Mouse (Mus musculus): ENCODE measurements around the gene Olfr458. TPM values are rescaled to one million over a fixed set of nuclear protein-coding genes. Genes with fewer than 3 reads are reported as not detected.
"Not testable (repeated sequence)": the region's sequence is repeated elsewhere in the genome, so short reads cannot be mapped to it uniquely, and the experiment has no call there.

Olfr458 gene
- not detected for total RNA-seq (2021)

DNA sequence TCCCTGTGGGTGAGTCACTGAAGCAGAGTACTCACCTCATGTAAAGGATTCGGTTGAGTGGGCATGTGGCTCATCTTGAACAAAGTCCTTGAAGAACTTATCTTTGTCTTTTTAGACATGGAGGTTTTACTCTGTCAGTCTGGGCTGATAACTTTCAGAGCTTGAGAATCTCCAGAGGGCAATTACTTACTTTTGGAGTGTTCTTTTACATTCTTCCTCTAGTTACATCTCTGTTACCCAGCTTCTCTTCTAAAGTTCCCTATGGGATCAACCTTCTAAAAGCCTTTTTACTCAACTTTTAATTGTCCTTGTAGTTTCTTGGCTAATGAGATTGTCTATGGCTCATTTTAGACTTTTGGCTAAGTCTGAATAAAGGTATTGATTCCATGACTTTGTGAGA lies at the start of gene Olfr458:
Olfr458 (minus strand) TSS at position 101 of the 400 bp plus-strand sequence.
- intact Hi-C loops (cut with DNase I): no loop called here

DNA sequence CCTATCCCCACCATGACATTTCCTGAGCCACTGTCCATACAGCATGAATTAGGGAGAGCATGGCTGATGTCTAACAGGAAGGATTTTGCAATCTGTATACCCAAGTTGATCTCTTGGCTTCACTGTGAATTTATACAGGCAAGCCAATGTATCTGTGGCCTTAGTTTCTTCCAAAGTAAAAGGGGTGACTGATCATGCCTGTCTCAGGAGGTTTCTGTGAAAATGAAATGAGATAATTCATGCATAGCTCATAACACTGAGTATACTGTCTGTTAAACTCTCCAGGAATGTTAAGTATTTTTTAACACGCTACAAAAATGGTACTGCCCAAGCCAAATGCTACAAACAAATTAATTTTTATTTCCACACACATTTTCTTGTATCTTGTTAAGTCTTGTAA lies 48.5 kb upstream of the Olfr458 start:
- no peak for DNase-seq (ENCODE audit: low spot score)
- intact Hi-C loops (cut with DNase I): no loop called here

More for the DNA sequence above, at the start of gene Olfr458:
- no peak for DNase-seq (ENCODE audit: low spot score)

GRCm38 (mm10) chr6:42509311-42509710 lies 44.3 kb upstream of the Olfr458 start:
- intact Hi-C loops (cut with DNase I): no loop called here
- DNase-seq (ENCODE audit: low spot score): no peak

DNA sequence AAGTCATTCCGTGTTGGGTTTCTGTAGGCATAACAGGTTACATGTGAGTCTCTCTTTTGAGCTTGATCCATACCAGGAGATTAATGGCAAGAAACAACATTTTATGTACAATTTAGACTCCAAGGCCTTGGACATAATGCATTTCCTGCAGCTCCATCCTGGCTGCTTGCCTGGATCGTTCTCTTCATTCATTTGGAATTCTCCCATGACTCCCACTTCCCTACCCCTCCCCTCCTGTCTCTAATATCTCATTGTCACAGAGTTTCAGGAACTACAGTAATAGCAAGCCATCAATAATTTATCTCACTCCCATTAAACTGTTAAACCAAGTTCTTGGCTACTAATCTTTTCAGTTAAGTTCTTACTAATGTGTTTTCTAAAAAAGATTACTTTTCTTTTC lies 38.5 kb upstream of the Olfr458 start:
- intact Hi-C loops (cut with DNase I): no loop called here
- no peak for DNase-seq (ENCODE audit: low spot score)

GRCm38 (mm10) chr6:42489731-42490130 lies 24.7 kb upstream of the Olfr458 start:
- no peak for DNase-seq (ENCODE audit: low spot score)
- intact Hi-C loops (cut with DNase I): no loop called here

DNA sequence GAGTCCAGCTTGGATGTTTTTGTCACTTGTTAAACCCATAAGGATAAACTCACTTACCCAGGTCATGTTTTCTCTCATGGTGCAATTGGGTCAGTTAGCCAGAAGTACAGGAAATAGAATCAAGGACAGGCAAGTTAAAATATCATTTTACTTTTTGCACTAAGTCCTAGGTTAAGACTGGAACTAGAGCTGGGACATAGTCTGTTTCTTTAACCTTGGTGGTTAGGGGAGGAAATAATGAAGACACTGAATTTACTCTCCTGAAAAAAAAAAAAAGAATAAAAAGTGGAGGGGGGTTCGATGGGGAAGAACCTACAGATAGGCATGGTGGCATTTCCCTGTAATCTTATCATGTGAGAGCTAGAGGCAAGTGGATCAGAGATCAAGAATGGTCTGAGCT lies 22.1 kb upstream of the Olfr458 start, which contains the start of gene Olfr456:
Olfr456 (minus strand) TSS at position 101 of the 400 bp plus-strand sequence.
- DNase-seq (ENCODE audit: low spot score): no peak
- intact Hi-C loops (cut with DNase I): no loop called here

DNA sequence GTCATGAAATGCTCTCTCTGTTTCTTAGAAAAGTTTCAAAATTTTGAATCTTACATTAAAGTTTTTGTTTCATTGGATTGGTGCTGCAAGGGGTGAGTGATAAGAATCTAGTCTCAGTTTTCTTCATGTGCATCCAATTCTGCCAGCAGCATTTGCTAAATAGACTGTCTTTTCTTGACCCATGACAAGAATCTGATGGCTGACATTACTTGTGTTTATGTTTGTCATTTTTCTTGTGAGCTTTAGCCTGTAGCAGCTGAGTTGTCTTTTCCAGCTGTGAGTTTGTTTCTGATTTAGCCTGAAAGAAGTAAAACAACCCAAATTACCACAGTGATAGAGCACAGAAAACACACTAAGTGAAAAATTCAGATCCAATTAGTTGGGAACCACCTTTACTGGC lies 19.6 kb upstream of the Olfr458 start:
- DNase-seq (ENCODE audit: low spot score): no peak
- intact Hi-C loops (cut with DNase I): no loop called here

DNA sequence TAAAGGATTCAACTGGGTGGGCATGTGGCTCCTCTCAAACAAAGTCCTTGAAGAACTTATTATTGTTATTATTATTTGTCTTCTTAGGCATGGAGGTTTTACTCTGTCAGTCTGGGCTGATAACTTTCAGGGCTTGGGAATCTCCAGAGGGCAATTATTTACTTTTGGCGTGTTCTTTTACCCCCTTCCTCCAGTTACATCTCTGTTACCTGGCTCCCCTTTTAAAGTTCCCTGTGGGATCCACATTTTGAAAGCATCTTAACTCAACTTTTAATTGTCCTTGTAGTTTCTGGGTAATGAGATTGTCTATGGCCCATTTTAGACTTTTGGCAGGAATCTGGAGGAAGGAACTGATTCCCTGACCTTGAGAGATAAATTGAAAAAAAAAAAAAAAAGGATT lies 11.2 kb upstream of the Olfr458 start, which contains the start of gene Olfr457:
Olfr457 (minus strand) TSS at position 101 of the 400 bp plus-strand sequence.
- no peak for DNase-seq (ENCODE audit: low spot score)
- intact Hi-C loops (cut with DNase I): no loop called here

- intact Hi-C loops (cut with DNase I); DNase-seq (ENCODE audit: low spot score): not testable (repeated sequence)
Measured at GRCm38 (mm10) chr6:42471298-42471697, 6.3 kb upstream of the Olfr458 start.

DNA sequence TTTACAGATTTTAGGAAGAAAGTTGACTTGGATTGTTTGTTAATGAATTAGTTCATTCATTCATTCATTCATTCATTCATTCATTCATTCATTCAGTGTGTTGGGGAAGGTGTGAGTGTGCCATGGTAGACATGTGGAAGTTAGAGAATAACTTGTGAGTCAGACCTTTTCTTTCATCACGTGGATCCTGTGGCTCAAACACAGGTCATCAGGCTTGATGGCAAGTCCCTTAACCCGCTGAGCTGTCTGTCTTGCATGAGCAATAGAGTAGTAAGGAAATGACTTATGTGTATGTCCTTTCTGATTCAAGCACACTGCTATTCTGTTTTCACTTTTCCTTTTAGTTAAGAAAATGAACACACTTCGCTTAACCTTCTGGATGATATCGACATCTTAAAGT lies 5.5 kb upstream of the Olfr458 start:
- intact Hi-C loops (cut with DNase I): no loop called here

DNA sequence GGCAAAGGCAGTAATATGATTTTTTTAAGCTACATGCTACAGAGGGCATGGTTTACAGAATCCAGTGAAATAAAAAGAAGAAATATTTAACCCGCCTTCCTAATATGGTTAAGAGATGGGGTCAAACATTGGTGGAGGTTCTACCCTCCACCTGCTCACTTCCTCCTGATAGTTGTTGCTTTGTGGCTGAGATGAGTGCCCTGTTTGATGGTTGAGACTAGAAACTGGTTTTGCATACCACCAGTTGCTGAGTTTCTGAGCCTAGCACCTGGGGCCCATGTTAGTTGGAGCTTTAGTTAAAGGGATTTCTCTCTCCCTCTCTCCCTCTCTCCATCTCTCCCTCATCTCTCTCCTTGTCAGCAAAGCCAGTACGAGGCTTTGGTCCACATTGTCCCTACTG lies 17.6 kb downstream of the Olfr458 start:
- no peak for DNase-seq (ENCODE audit: low spot score)
- intact Hi-C loops (cut with DNase I): no loop called here

More for the DNA sequence above, 5.5 kb upstream of the Olfr458 start:
- DNase-seq (ENCODE audit: low spot score): no peak

DNA sequence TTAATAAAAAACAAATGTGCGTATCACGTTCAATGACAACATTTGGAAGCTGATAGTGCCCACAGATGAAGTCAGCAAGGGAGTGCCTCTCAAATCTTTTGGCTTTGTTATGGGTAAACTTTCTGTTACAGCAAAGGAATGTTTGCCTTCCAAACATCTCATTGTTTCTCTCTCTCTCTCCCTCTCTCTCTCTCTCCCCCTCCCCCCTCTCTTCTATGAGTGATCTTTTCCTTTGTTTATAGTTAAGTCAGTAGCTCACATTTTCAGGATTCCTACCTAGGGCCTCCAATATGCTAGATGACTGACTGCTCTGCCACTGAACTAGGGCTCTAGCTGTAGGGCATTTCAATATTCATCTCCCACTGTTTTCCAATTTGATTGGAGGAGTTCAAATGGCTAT lies 20.5 kb downstream of the Olfr458 start:
- intact Hi-C loops (cut with DNase I): no loop called here
- no peak for DNase-seq (ENCODE audit: low spot score)

DNA sequence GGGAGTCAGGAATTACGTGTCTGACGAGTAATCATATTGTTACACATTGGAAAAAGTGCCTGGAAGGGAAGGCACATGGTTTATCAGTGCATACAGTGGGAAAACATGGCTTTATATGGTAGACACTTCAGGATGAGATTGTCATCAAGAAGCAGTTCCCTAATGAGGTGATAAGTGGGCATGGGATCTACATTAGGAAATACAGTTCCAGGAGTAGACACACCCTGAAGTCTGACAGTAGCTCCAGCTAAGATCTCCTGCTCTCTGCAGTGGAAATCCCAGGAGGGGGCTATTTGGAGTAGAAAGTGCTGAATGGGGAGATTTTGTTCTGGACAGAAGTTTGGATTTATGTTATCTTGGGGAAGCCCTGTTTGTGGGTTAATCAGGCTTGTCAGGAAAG lies 23.6 kb downstream of the Olfr458 start:
- intact Hi-C loops (cut with DNase I): no loop called here
- DNase-seq (ENCODE audit: low spot score): no peak

- intact Hi-C loops (cut with DNase I): no loop called here
- DNase-seq (ENCODE audit: low spot score): no peak
Measured at GRCm38 (mm10) chr6:42435490-42435889, 29.5 kb downstream of the Olfr458 start.

DNA sequence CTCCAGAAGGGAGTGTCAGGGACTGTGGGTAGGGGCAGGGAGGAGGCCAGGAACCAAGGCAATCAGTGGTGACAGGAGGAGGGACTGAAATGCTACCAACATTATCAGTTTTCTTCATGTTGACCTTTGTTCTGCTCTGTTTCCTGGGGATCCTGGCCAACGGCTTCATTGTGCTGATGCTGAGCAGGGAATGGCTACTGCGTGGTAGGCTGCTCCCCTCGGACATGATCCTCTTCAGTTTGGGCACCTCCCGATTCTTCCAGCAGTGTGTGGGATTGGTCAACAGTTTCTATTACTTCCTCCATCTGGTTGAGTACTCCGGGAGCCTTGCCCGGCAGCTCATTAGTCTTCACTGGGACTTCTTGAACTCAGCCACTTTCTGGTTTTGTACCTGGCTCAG lies 30.6 kb downstream of the Olfr458 start, which contains the start of gene Tas2r126:
Tas2r126 (plus strand) TSS at position 90 of the 400 bp plus-strand sequence.
- intact Hi-C loops (cut with DNase I): loop anchor here (5.0 kb wide), 1 partner anchor 52 kb away; no protein-coding TSS in a partner anchor
- peak; percentile 22 for DNase-seq (ENCODE audit: low spot score)

GRCm38 (mm10) chr6:42433554-42433953 lies 31.4 kb downstream of the Olfr458 start:
- DNase-seq (ENCODE audit: low spot score): no peak
- intact Hi-C loops (cut with DNase I): loop anchor here (5.0 kb wide), 1 partner anchor 51 kb away; no protein-coding TSS in a partner anchor

GRCm38 (mm10) chr6:42426337-42426736 lies 38.7 kb downstream of the Olfr458 start:
- no peak for DNase-seq (ENCODE audit: low spot score)
- intact Hi-C loops (cut with DNase I): no loop called here

- intact Hi-C loops (cut with DNase I): no loop called here
- DNase-seq (ENCODE audit: low spot score): no peak
Measured at GRCm38 (mm10) chr6:42424472-42424871, 40.5 kb downstream of the Olfr458 start.

DNA sequence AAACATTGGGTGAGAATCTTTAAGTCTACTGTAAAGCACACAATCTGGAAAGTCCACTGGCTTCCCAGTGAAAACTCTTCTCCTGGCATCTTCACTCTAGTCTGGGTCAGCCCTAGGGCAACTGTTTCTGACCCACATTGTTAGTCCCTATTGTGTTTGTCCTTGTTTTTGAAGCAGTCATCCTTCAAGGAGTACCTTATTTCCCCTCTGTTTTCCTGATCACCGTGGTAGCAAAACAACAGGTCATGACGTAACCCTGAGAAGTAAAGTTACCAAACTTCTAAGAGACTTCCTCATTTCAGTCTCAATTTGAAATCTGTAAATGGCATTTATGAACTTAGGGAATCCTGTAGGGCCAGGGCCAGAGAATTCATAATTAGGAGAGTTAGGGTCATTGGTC lies 43.6 kb downstream of the Olfr458 start:
- DNase-seq (ENCODE audit: low spot score): no peak
- intact Hi-C loops (cut with DNase I): no loop called here

DNA sequence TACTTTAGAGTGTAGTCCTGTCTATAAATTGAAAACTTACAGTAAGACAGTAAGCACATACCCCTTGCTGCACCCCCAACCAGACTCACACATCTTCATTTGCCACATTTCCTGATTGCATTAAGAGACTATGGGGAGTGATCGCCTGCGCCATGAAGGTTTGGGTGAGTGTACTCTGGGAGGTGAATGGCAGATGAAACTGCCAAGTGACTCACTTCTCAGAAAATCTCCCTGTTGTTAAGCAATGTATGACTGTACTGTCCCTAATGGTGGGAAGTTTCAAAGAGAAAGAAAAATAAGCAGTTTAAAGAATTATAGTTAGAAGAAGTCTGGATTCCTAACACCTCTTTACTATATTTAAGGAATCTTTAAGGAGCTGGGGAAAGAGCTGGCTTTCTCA lies 45.6 kb downstream of the Olfr458 start:
- DNase-seq (ENCODE audit: low spot score): no peak
- intact Hi-C loops (cut with DNase I): no loop called here
